Mouse (Mus musculus) embryonic facial prominence, embryonic 11.5 days (tissue): ENCODE measurements around the gene Gm6525. TPM values are rescaled to one million over a fixed set of nuclear protein-coding genes. Genes with fewer than 3 reads are reported as not detected.

Experiments used
- ATAC-seq: fragments of 200-750 bp; cut with Nextera tagmentation; replicated peaks from 2 replicates; pipeline ENCODE4 v1.8.0; 2017; ENCODE audit warnings: low read depth; ENCODE audit not compliant: insufficient number of reproducible peaks, low FRiP score, low TSS enrichment
- DNase-seq: peaks from one replicate; pipeline ENCODE4 v3.0.0-alpha.2; 2015; ENCODE audit warnings: low spot score
- H3K27ac ChIP-seq: fragments of 300-500 bp; sonication (generic); replicated peaks from 2 replicates; pipeline ENCODE4 v1.5.1; 2014; ENCODE audit warnings: mild to moderate bottlenecking, low read depth, low read length, control low read depth
- H3K27me3 ChIP-seq: fragments of 300-500 bp; sonication (generic); 2 replicates; pipeline ENCODE4 v1.6.1; 2014; ENCODE audit warnings: mild to moderate bottlenecking, low read length, moderate library complexity, mixed read lengths; ENCODE audit not compliant: control insufficient read depth, insufficient read depth
- H3K36me3 ChIP-seq: fragments of 300-500 bp; sonication (generic); replicated peaks from 2 replicates; pipeline ENCODE4 v1.6.1; 2014; ENCODE audit warnings: low read depth, mild to moderate bottlenecking, low read length, moderate library complexity, mixed read lengths; ENCODE audit not compliant: control insufficient read depth, insufficient read depth
- H3K4me1 ChIP-seq: fragments of 300-500 bp; sonication (generic); 2 replicates; pipeline ENCODE4 v1.6.1; 2014; ENCODE audit warnings: low read length, mixed read lengths; ENCODE audit not compliant: control insufficient read depth, insufficient read depth
- H3K4me2 ChIP-seq: fragments of 300-500 bp; sonication (generic); 2 replicates; pipeline ENCODE4 v1.6.1; 2014; ENCODE audit warnings: low read depth, mild to moderate bottlenecking, control low read depth, low read length, moderate library complexity
- H3K4me3 ChIP-seq: fragments of 300-500 bp; sonication (generic); 2 replicates; pipeline ENCODE4 v1.5.1; 2014; ENCODE audit warnings: low read depth, low read length, control low read depth
- H3K9ac ChIP-seq: fragments of 300-500 bp; sonication (generic); replicated peaks from 2 replicates; pipeline ENCODE4 v1.6.1; 2014; ENCODE audit warnings: mild to moderate bottlenecking, control low read depth, low read length
- H3K9me3 ChIP-seq: fragments of 300-500 bp; sonication (generic); replicated peaks from 2 replicates; pipeline ENCODE4 v1.6.1; 2016; ENCODE audit warnings: mild to moderate bottlenecking, low read length, inconsistent platforms, mixed read lengths; ENCODE audit not compliant: control insufficient read depth
- WGBS: fragments of 180-500 bp; shearing (Covaris S2); extraction: QIAGEN DNeasy Blood & Tissue Kit; methylation state at CpG from one replicate; pipeline ENCODE4 v1.1.7; 2014; 5-methylcytosine and 5-hydroxymethylcytosine counted together
- polyA plus RNA-seq: library from polyadenylated mRNA; unstranded; fragments of >200 nt; fragmentation: Nextera tagmentation; extraction: Ambion mirVana; gene quantifications from 2 replicates; pipeline ENCODE4 v1.2.1, GENCODE M21; 2014

Gene Gm6525
- polyA plus RNA-seq, 1 experiment from 2014 or later, result 0.21 TPM

- 39% methylated on average over 21 of the region's 21 CpGs for WGBS
- no peaks in the 10 kb centered on the region for H3K27me3 ChIP-seq
- H3K4me1 ChIP-seq, result 0 out of 2 replicates have a peak, but pooled peaks cover 2% of the 10 kb centered on the region
- peak; percentile 53 for DNase-seq
- no peaks in the 10 kb centered on the region for H3K36me3 ChIP-seq
- H3K27ac ChIP-seq, result 0 out of 2 replicates have a peak overlapping the region, but pooled peaks have one; percentile 22
- no peaks in the 10 kb centered on the region for H3K9me3 ChIP-seq
- no peak overlapping the region for H3K4me3 ChIP-seq
- ATAC-seq, result peak; percentile 49; the same call in 1 of the 2 replicates
- H3K9ac ChIP-seq, result no peak overlapping the region; the same call in 1 of the 2 replicates
- peak overlapping the region; percentile 39 for H3K4me2 ChIP-seq
Observed at GRCm38 (mm10) chr3:84191141-84191881, 17.4 kb downstream of the Gm6525 start.

GRCm38 (mm10) chr3:84193881-84194280 is 20.0 kb downstream of the Gm6525 start:
- no peak overlapping the region for H3K9ac ChIP-seq
- H3K4me2 ChIP-seq, result no peak overlapping the region
- no peak overlapping the region for H3K4me3 ChIP-seq
- no peaks in the 10 kb centered on the region for H3K36me3 ChIP-seq
- H3K4me1 ChIP-seq, result 0 out of 2 replicates have a peak, but pooled peaks cover 2% of the 10 kb centered on the region
- 58% methylated on average over 4 of the region's 4 CpGs for WGBS
- no peaks in the 10 kb centered on the region for H3K9me3 ChIP-seq
- no peaks in the 10 kb centered on the region for H3K27me3 ChIP-seq
- no peak overlapping the region for H3K27ac ChIP-seq
- DNase-seq (no peak), ATAC-seq (no peak)

- Histone ChIP-seq H3K27me3 (no peaks in the 10 kb centered on the region), H3K4me1 (no peaks in the 10 kb centered on the region), H3K27ac (no peak overlapping the region), H3K9me3 (no peaks in the 10 kb centered on the region), H3K4me3 (no peak overlapping the region), H3K36me3 (no peaks in the 10 kb centered on the region), H3K4me2 (no peak overlapping the region), H3K9ac (no peak overlapping the region)
- no peak for ATAC-seq
- DNase-seq, result no peak
- 96% methylated on average over 3 of the region's 3 CpGs for WGBS
Observed at GRCm38 (mm10) chr3:84198229-84198628, 24.3 kb downstream of the Gm6525 start.

- Histone ChIP-seq H3K27ac (no peak overlapping the region), H3K9me3 (no peaks in the 10 kb centered on the region), H3K9ac (no peak overlapping the region), H3K36me3 (no peaks in the 10 kb centered on the region), H3K4me1 (no peaks in the 10 kb centered on the region), H3K27me3 (no peaks in the 10 kb centered on the region), H3K4me2 (no peak overlapping the region), H3K4me3 (no peak overlapping the region)
- 97% methylated on average over 9 of the region's 9 CpGs for WGBS
- DNase-seq, result no peak
- ATAC-seq, result no peak
Observed at GRCm38 (mm10) chr3:84199516-84199915, 25.6 kb downstream of the Gm6525 start.

GRCm38 (mm10) chr3:84200559-84201420 is 26.9 kb downstream of the Gm6525 start:
- ATAC-seq (peak; percentile 59; the same call in 1 of the 2 replicates), DNase-seq (no peak)
- H3K9ac ChIP-seq, result no peak overlapping the region
- H3K4me1 ChIP-seq, result no peaks in the 10 kb centered on the region
- no peaks in the 10 kb centered on the region for H3K27me3 ChIP-seq
- H3K27ac ChIP-seq, result no peak overlapping the region
- no peak overlapping the region for H3K4me3 ChIP-seq
- H3K9me3 ChIP-seq, result no peaks in the 10 kb centered on the region
- H3K36me3 ChIP-seq, result no peaks in the 10 kb centered on the region
- WGBS, result 71% methylated on average over 13 of the region's 13 CpGs
- no peak overlapping the region for H3K4me2 ChIP-seq

GRCm38 (mm10) chr3:84204640-84205039 is 30.7 kb downstream of the Gm6525 start:
- H3K4me3 ChIP-seq, result no peak overlapping the region
- H3K9me3 ChIP-seq, result no peaks in the 10 kb centered on the region
- H3K9ac ChIP-seq, result no peak overlapping the region
- no peaks in the 10 kb centered on the region for H3K4me1 ChIP-seq
- no peaks in the 10 kb centered on the region for H3K36me3 ChIP-seq
- DNase-seq (no peak), ATAC-seq (no peak)
- H3K4me2 ChIP-seq, result no peak overlapping the region
- H3K27me3 ChIP-seq, result no peaks in the 10 kb centered on the region
- no peak overlapping the region for H3K27ac ChIP-seq
- WGBS, result 82% methylated on average over 5 of the region's 5 CpGs

GRCm38 (mm10) chr3:84205650-84206049 is 31.7 kb downstream of the Gm6525 start:
- H3K27ac ChIP-seq, result no peak overlapping the region
- H3K36me3 ChIP-seq, result no peaks in the 10 kb centered on the region
- no peaks in the 10 kb centered on the region for H3K4me1 ChIP-seq
- H3K9ac ChIP-seq, result no peak overlapping the region
- no peaks in the 10 kb centered on the region for H3K27me3 ChIP-seq
- no peaks in the 10 kb centered on the region for H3K9me3 ChIP-seq
- no peak overlapping the region for H3K4me2 ChIP-seq
- no peak for DNase-seq
- no peak overlapping the region for H3K4me3 ChIP-seq
- whole genome bisulfite sequencing, result 79% methylated on average over 6 of the region's 6 CpGs
- no peak for ATAC-seq

GRCm38 (mm10) chr3:84206106-84206505 is 32.2 kb downstream of the Gm6525 start:
- Histone ChIP-seq H3K4me3 (no peak overlapping the region), H3K27me3 (no peaks in the 10 kb centered on the region), H3K36me3 (no peaks in the 10 kb centered on the region), H3K27ac (no peak overlapping the region), H3K4me2 (no peak overlapping the region), H3K9ac (no peak overlapping the region), H3K9me3 (no peaks in the 10 kb centered on the region), H3K4me1 (no peaks in the 10 kb centered on the region)
- no peak for ATAC-seq
- 82% methylated on average over 3 of the region's 3 CpGs for WGBS
- DNase-seq, result no peak
